Mouse (Mus musculus): Measurements from ENCODE around the gene Csnk1g2. TPM values are rescaled to one million over a fixed set of nuclear protein-coding genes. Genes with fewer than 3 reads are reported as not detected.

Gene Csnk1g2
- polyA plus RNA-seq, 1 experiment, result 166 TPM

- Histone ChIP-seq H3K4me3 (ENCODE audit: insufficient read depth, low read depth, low read length) (peak overlapping the region; percentile 59), H3K27me3 (replicated peaks; ENCODE audit: control insufficient read depth, insufficient read depth, low read length) (no peaks in the 10 kb centered on the region), H3K27ac (ENCODE audit: insufficient read depth, low read depth, low read length) (peak overlapping the region; percentile 98), H3K4me1 (ENCODE audit: control insufficient read depth, insufficient read depth, low read length) (peaks cover 51% of the 10 kb centered on the region), H3K36me3 (ENCODE audit: control insufficient read depth, insufficient read depth, low read length) (no peaks in the 10 kb centered on the region)
- TF ChIP-seq POLR2A (IDR thresholded peaks at IDR 0.05; ENCODE audit: low read depth, low read length) (no peak), CTCF (conservative IDR thresholded peaks at IDR 0.05; ENCODE audit: insufficient read depth, insufficient read length, low read depth, low read length) (no peak)
- peak; percentile 45 for DNase-seq
- WGBS, result 6% methylated on average over 9 of the region's 9 CpGs
Measured at GRCm38 (mm10) chr10:80677128-80677875, 54.7 kb downstream of the Csnk1g2 start.

DNA sequence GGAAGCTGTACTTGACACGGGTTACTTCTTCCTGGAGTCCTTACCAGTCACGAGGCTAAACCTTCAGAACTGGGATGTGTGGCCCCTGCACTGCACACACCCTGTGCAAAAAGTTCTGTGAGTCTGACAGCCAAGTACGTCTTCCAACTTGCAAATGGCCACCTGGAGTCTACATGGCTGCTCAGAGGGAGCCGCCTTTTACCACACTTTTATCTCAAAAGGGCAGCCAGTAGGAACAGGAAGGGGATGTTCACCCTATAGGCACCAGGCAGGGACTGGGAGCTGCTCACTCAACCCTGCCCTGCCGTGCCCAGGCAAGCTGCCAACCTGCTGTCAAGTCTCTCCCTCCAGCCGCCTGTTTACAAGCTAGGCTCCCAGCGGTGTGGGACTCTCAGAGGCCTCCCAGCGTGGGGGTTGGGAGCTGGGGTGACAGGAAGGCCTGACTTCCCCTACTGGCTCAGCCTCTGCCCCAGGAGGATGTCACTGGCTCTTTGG, 55.4 kb downstream of the Csnk1g2 start, which contains the start of gene Mknk2:
TSS of gene Mknk2 (minus strand) at position 171 of the 495 bp plus-strand sequence.
- under 1% methylated on average over 8 of the region's 8 CpGs for WGBS
- peaks cover 45% of the 10 kb centered on the region for H3K4me1 ChIP-seq (ENCODE audit: control insufficient read depth, insufficient read depth, low read length)
- TF ChIP-seq POLR2A (IDR thresholded peaks at IDR 0.05; ENCODE audit: low read depth, low read length) (no peak), CTCF (conservative IDR thresholded peaks at IDR 0.05; ENCODE audit: insufficient read depth, insufficient read length, low read depth, low read length) (no peak)
- H3K4me3 ChIP-seq (ENCODE audit: insufficient read depth, low read depth, low read length), result peak within 1 kb of the TSS; percentile 59
- H3K27ac ChIP-seq (ENCODE audit: insufficient read depth, low read depth, low read length), result peak within 1 kb of the TSS; percentile 98
- H3K27me3 ChIP-seq (replicated peaks; ENCODE audit: control insufficient read depth, insufficient read depth, low read length), result no peaks in the 10 kb centered on the region
- DNase-seq, result peak; percentile 99
- no peaks in the 10 kb centered on the region for H3K36me3 ChIP-seq (ENCODE audit: control insufficient read depth, insufficient read depth, low read length)

DNA sequence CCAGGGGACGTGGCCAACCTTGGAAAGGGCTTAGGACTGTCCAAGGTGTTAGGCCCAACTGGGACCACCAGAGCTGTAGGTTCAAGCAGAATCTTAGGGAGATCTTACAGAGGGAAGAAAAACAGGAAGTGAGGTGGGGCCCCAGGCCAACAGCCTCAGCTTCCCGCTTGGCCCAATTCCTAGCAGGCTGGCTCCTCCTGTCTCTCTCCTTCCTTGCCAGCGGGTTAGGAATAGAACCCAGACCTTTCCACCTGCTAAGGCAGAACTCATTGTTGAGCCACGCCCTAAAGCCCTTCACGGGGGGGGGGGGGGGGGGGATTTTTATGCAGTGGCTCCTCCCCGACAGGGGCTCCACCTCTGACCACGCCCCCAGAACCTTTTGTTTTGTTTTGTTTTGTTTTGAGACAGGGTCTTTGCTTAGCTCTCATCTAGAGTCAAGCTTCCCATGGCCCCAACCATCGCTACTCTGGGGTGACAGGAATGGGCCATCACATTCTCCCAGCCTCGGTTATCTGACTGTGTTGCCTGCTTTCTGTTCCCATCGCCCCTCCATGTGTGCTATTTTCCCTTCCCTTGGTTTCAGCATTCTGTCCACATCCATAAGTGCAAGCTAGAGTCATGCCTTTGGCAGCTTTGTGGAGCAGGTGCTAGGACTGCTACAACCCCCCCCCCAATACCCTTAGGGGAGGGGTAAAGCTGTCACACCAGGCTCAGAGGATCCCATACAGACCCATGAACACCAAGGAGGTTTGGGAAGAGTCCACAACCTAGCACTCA, 56.2 kb downstream of the Csnk1g2 start:
- 33% methylated on average over 9 of the region's 10 CpGs for WGBS
- TF ChIP-seq POLR2A (IDR thresholded peaks at IDR 0.05; ENCODE audit: low read depth, low read length) (no peak), CTCF (conservative IDR thresholded peaks at IDR 0.05; ENCODE audit: insufficient read depth, insufficient read length, low read depth, low read length) (no peak)
- Histone ChIP-seq H3K36me3 (ENCODE audit: control insufficient read depth, insufficient read depth, low read length) (no peaks in the 10 kb centered on the region), H3K27ac (ENCODE audit: insufficient read depth, low read depth, low read length) (peak overlapping the region; percentile 98), H3K4me3 (ENCODE audit: insufficient read depth, low read depth, low read length) (no peak overlapping the region), H3K27me3 (replicated peaks; ENCODE audit: control insufficient read depth, insufficient read depth, low read length) (no peaks in the 10 kb centered on the region), H3K4me1 (ENCODE audit: control insufficient read depth, insufficient read depth, low read length) (peaks cover 37% of the 10 kb centered on the region)
- peak; percentile 78 for DNase-seq

DNA sequence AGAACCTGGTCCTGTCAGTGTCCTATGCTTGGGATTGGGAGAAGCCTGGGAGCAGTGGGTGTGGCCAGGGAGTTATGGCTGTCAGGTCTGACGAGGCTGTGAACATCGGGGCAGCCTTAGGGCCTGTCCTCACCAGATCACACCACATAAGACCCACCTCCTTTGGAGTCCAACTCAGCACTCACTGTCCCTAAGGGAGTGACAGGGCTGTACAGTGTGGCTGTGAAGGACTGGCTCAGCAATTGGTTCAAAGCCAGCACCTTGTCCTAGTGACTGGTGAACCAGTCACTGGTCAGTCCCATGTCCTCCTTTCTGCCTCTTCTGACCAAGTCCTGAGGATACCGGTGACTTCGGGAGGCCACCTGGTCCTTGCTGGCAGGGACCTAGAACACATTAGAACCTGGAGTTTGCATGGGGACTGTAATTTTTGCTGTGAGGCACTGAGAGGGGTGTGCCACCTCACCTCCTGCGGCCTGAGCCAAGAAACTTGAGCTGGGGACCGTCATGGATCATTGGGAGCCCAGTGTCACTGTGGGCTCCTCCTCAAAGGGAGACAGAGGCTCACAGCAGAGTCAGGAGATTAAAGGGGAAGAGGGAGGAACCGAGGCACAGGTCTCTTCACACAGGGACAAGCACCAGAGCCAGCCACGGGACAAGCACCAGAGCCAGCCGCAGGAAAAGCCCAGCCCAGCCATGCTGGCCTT, 57.1 kb downstream of the Csnk1g2 start:
- H3K4me1 ChIP-seq (ENCODE audit: control insufficient read depth, insufficient read depth, low read length), result peaks cover 31% of the 10 kb centered on the region
- H3K27ac ChIP-seq (ENCODE audit: insufficient read depth, low read depth, low read length), result peak overlapping the region; percentile 84
- no peaks in the 10 kb centered on the region for H3K27me3 ChIP-seq (replicated peaks; ENCODE audit: control insufficient read depth, insufficient read depth, low read length)
- TF ChIP-seq CTCF (conservative IDR thresholded peaks at IDR 0.05; ENCODE audit: insufficient read depth, insufficient read length, low read depth, low read length), result no peak
- TF ChIP-seq POLR2A (IDR thresholded peaks at IDR 0.05; ENCODE audit: low read depth, low read length), result no peak
- H3K4me3 ChIP-seq (ENCODE audit: insufficient read depth, low read depth, low read length), result no peak overlapping the region
- H3K36me3 ChIP-seq (ENCODE audit: control insufficient read depth, insufficient read depth, low read length), result no peaks in the 10 kb centered on the region
- peak; percentile 56 for DNase-seq
- 33% methylated on average over 9 of the region's 9 CpGs for WGBS

- no peak for DNase-seq
- H3K4me1 ChIP-seq (ENCODE audit: control insufficient read depth, insufficient read depth, low read length), result peaks cover 31% of the 10 kb centered on the region
- H3K27ac ChIP-seq (ENCODE audit: insufficient read depth, low read depth, low read length), result peak overlapping the region; percentile 84
- TF ChIP-seq CTCF (conservative IDR thresholded peaks at IDR 0.05; ENCODE audit: insufficient read depth, insufficient read length, low read depth, low read length), result no peak
- TF ChIP-seq POLR2A (IDR thresholded peaks at IDR 0.05; ENCODE audit: low read depth, low read length), result no peak
- WGBS, result 47% methylated on average over 2 of the region's 2 CpGs
- H3K36me3 ChIP-seq (ENCODE audit: control insufficient read depth, insufficient read depth, low read length), result no peaks in the 10 kb centered on the region
- no peaks in the 10 kb centered on the region for H3K27me3 ChIP-seq (replicated peaks; ENCODE audit: control insufficient read depth, insufficient read depth, low read length)
- no peak overlapping the region for H3K4me3 ChIP-seq (ENCODE audit: insufficient read depth, low read depth, low read length)
Measured at GRCm38 (mm10) chr10:80680260-80680696, 57.6 kb downstream of the Csnk1g2 start.

GRCm38 (mm10) chr10:80682003-80682402, 59.4 kb downstream of the Csnk1g2 start:
- Histone ChIP-seq H3K4me1 (ENCODE audit: control insufficient read depth, insufficient read depth, low read length) (peaks cover 30% of the 10 kb centered on the region), H3K36me3 (ENCODE audit: control insufficient read depth, insufficient read depth, low read length) (no peaks in the 10 kb centered on the region), H3K4me3 (ENCODE audit: insufficient read depth, low read depth, low read length) (no peak overlapping the region), H3K27ac (ENCODE audit: insufficient read depth, low read depth, low read length) (no peak overlapping the region), H3K27me3 (replicated peaks; ENCODE audit: control insufficient read depth, insufficient read depth, low read length) (no peaks in the 10 kb centered on the region)
- TF ChIP-seq POLR2A (IDR thresholded peaks at IDR 0.05; ENCODE audit: low read depth, low read length) (no peak), CTCF (conservative IDR thresholded peaks at IDR 0.05; ENCODE audit: insufficient read depth, insufficient read length, low read depth, low read length) (no peak)
- 97% methylated on average over 6 of the region's 6 CpGs for WGBS
- DNase-seq, result no peak

Measured in kidney, adult 2 months (tissue).